26 mouse cellular contexts compared by ENCODE assay signal in the genomic region with DNA sequence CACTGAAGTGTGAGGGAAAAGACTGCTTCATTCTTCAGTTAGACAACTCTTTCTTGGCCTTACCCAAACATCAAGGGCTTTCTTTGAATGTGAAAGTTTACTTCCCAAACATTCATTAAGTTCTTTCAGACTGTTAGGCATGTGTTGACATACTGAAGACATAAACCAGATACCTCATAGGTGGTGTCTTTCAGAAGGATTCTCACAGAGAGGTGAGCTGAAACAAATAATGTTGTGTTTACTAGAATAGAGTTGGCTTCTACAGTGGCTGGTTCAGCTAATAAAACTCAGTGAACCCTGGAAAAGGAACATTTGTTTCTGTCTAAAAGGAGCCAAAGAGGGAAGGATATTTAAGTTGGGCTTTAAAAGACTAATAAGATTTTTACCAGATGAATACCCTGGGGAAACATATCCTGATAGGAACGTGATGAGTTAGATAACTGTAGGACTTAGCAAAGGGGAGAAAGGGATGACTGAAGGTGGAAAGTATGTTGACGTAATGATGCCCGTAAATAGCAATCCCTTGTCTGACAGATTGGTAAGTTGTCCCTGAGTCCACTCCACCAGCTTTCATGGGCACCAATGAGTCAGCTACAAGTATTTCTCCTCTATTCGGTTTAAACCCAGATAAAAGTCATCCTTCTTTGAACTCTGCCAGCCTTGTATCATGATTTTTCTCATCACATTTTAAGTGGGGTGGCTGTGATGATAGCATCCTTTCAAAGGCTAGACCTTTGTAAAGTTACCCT.
DNase-seq lines count a peak whose midpoint lies in the region; ATAC-seq and TF ChIP-seq lines count a peak whose summit lies in the region.
"Had no signal": no experiment of that assay in that cellular context is flagged by ENCODE, and none has a peak within 500 bp of the region (broad histone marks: within the 10 kb centered on the region; RNA-seq: fewer than 3 reads in every experiment).

No protein-coding gene starts in this region.

- no peak overlapping the region for H3K4me3 ChIP-seq in heart, embryonic 15.5 days
- no peak overlapping the region for H3K4me3 ChIP-seq in heart, embryonic 11.5 days (ENCODE audit: low read depth, low read length)
- no peak overlapping the region for H3K4me3 ChIP-seq in midbrain, embryonic 11.5 days (ENCODE audit: low read depth, low read length)
- no peak overlapping the region for H3K4me3 ChIP-seq in midbrain, postnatal 0 days (ENCODE audit: low read depth, low read length)
- H3K4me3 ChIP-seq in forebrain, embryonic 13.5 days = no peak overlapping the region
- H3K4me3 ChIP-seq: forebrain, embryonic 10.5 days; hindbrain, embryonic 13.5 days; limb, embryonic 10.5 days; liver, embryonic 15.5 days; lung, embryonic 15.5 days; megakaryocyte, embryonic 14.5 days; midbrain, embryonic 15.5 days had no signal

- peak; percentile 68 to 90 for DNase-seq in adrenal gland, adult (ENCODE audit: inconsistent age in 2 of 2, low spot score in 1 of 2)
- no peak for DNase-seq in adrenal gland, adult 18-20 months (ENCODE audit: low spot score in 2 of 2)
- DNase-seq in midbrain, embryonic 11.5 days (ENCODE audit: low spot score, missing footprints) = peak; percentile 8
- no peak for DNase-seq in midbrain, postnatal 0 days (ENCODE audit: low spot score)
- DNase-seq: cerebellum, adult 18-20 months; cerebellum, postnatal 14 days; gastrocnemius, postnatal 25 days; heart, adult 18-20 months; heart, postnatal 14 days; kidney, adult 18-20 months; liver; lung, postnatal 36 days; right cerebral cortex, adult 18-20 months; right cerebral cortex, postnatal 4 days; thymus, postnatal 36 days had no signal

- H3K36me3 ChIP-seq in heart, embryonic 15.5 days = no peaks in the 10 kb centered on the region
- no peaks in the 10 kb centered on the region for H3K36me3 ChIP-seq in heart, embryonic 11.5 days (ENCODE audit: control insufficient read depth, insufficient read depth, low read length)
- H3K36me3 ChIP-seq in midbrain, embryonic 11.5 days (ENCODE audit: control insufficient read depth, insufficient read depth, low read length) = no peaks in the 10 kb centered on the region
- no peaks in the 10 kb centered on the region for H3K36me3 ChIP-seq in midbrain, postnatal 0 days (ENCODE audit: insufficient read depth, low read length)
- H3K36me3 ChIP-seq in forebrain, embryonic 13.5 days (ENCODE audit: poor library complexity, severe bottlenecking) = no peaks in the 10 kb centered on the region
- H3K36me3 ChIP-seq: forebrain, embryonic 10.5 days; hindbrain, embryonic 13.5 days; limb, embryonic 10.5 days; liver, embryonic 15.5 days; lung, embryonic 15.5 days; midbrain, embryonic 15.5 days had no signal

- 45% methylated on average over 4 of the region's 4 CpGs for WGBS in heart, embryonic 15.5 days
- WGBS in heart, embryonic 11.5 days (ENCODE audit: insufficient replicate concordance) = 42% methylated on average over 4 of the region's 4 CpGs
- WGBS in midbrain, embryonic 11.5 days = 86% methylated on average over 4 of the region's 4 CpGs
- 93% methylated on average over 4 of the region's 4 CpGs for WGBS in midbrain, postnatal 0 days
- WGBS in forebrain, embryonic 13.5 days = 90% methylated on average over 4 of the region's 4 CpGs

- H3K27me3 ChIP-seq in heart, embryonic 15.5 days = no peaks in the 10 kb centered on the region
- no peaks in the 10 kb centered on the region for H3K27me3 ChIP-seq in heart, embryonic 11.5 days (ENCODE audit: control insufficient read depth, insufficient read depth, low read length)
- no peaks in the 10 kb centered on the region for H3K27me3 ChIP-seq in midbrain, embryonic 11.5 days (ENCODE audit: control insufficient read depth, insufficient read depth, low read length)
- H3K27me3 ChIP-seq in midbrain, postnatal 0 days (ENCODE audit: insufficient read depth, low read length) = no peaks in the 10 kb centered on the region
- H3K27me3 ChIP-seq in forebrain, embryonic 13.5 days = no peaks in the 10 kb centered on the region
- H3K27me3 ChIP-seq: hindbrain, embryonic 13.5 days; liver, embryonic 15.5 days; lung, embryonic 15.5 days; megakaryocyte, embryonic 14.5 days; midbrain, embryonic 15.5 days had no signal

- H3K9me3 ChIP-seq in heart, embryonic 15.5 days (replicated peaks) = no peaks in the 10 kb centered on the region
- no peaks in the 10 kb centered on the region for H3K9me3 ChIP-seq in heart, embryonic 11.5 days (replicated peaks; ENCODE audit: control insufficient read depth, low read length)
- no peaks in the 10 kb centered on the region for H3K9me3 ChIP-seq in midbrain, embryonic 11.5 days (ENCODE audit: control insufficient read depth, low read length)
- no peaks in the 10 kb centered on the region for H3K9me3 ChIP-seq in midbrain, postnatal 0 days (ENCODE audit: low read length)
- no peaks in the 10 kb centered on the region for H3K9me3 ChIP-seq in forebrain, embryonic 13.5 days (replicated peaks)
- H3K9me3 ChIP-seq: forebrain, embryonic 10.5 days; hindbrain, embryonic 13.5 days; limb, embryonic 10.5 days; liver, embryonic 15.5 days; lung, embryonic 15.5 days; megakaryocyte, embryonic 14.5 days; midbrain, embryonic 15.5 days had no signal

- H3K9ac ChIP-seq in heart, embryonic 15.5 days = no peak overlapping the region
- H3K9ac ChIP-seq in heart, embryonic 11.5 days (ENCODE audit: low read depth, low read length) = no peak overlapping the region
- no peak overlapping the region for H3K9ac ChIP-seq in midbrain, embryonic 11.5 days (ENCODE audit: low read length)
- no peak overlapping the region for H3K9ac ChIP-seq in midbrain, postnatal 0 days (replicated peaks; ENCODE audit: low read length, poor library complexity, severe bottlenecking)
- H3K9ac ChIP-seq in forebrain, embryonic 13.5 days = no peak overlapping the region
- H3K9ac ChIP-seq: hindbrain, embryonic 13.5 days; liver, embryonic 15.5 days; lung, embryonic 15.5 days; midbrain, embryonic 15.5 days had no signal

- no peak overlapping the region for H3K4me2 ChIP-seq in heart, embryonic 15.5 days
- H3K4me2 ChIP-seq in heart, embryonic 11.5 days = no peak overlapping the region
- no peak overlapping the region for H3K4me2 ChIP-seq in midbrain, embryonic 11.5 days
- H3K4me2 ChIP-seq in midbrain, postnatal 0 days (ENCODE audit: low read depth, low read length, poor library complexity, severe bottlenecking) = no peak overlapping the region
- H3K4me2 ChIP-seq in forebrain, embryonic 13.5 days = no peak overlapping the region
- H3K4me2 ChIP-seq: hindbrain, embryonic 13.5 days; liver, embryonic 15.5 days; lung, embryonic 15.5 days; midbrain, embryonic 15.5 days had no signal

- no peak for ATAC-seq in heart, embryonic 15.5 days (replicated peaks; ENCODE audit: insufficient number of reproducible peaks, insufficient read depth, low FRiP score, low read depth)
- ATAC-seq in heart, embryonic 11.5 days (replicated peaks; ENCODE audit: insufficient number of reproducible peaks, low FRiP score, low TSS enrichment) = no peak
- no peak for ATAC-seq in midbrain, embryonic 11.5 days (ENCODE audit: low FRiP score)
- no peak for ATAC-seq in midbrain, postnatal 0 days (ENCODE audit: low FRiP score)
- no peak for ATAC-seq in forebrain, embryonic 13.5 days
- ATAC-seq: CD4-positive, CD25-positive, alpha-beta regulatory T cell, adult 4 months; midbrain, embryonic 15.5 days had no signal

- H3K27ac ChIP-seq in heart, embryonic 15.5 days = 0 out of 2 replicates have a peak overlapping the region, but pooled peaks have one; percentile 19
- H3K27ac ChIP-seq in heart, embryonic 11.5 days (ENCODE audit: low read depth, low read length) = no peak overlapping the region
- H3K27ac ChIP-seq in midbrain, embryonic 11.5 days (ENCODE audit: low read depth, low read length) = no peak overlapping the region
- H3K27ac ChIP-seq in midbrain, postnatal 0 days (ENCODE audit: low read depth, low read length) = no peak overlapping the region
- no peak overlapping the region for H3K27ac ChIP-seq in forebrain, embryonic 13.5 days
- H3K27ac ChIP-seq: forebrain, embryonic 10.5 days; hindbrain, embryonic 13.5 days; limb, embryonic 10.5 days; liver, embryonic 15.5 days; lung, embryonic 15.5 days; midbrain, embryonic 15.5 days had no signal

- TF ChIP-seq CTCF in midbrain, postnatal 0 days (IDR thresholded peaks at IDR 0.05) = no peak

- H3K4me1 ChIP-seq in heart, embryonic 15.5 days (replicated peaks) = 0 out of 2 replicates have a peak, but pooled peaks cover 4% of the 10 kb centered on the region
- H3K4me1 ChIP-seq in heart, embryonic 11.5 days (ENCODE audit: control insufficient read depth, insufficient read depth, low read length) = no peaks in the 10 kb centered on the region
- no peaks in the 10 kb centered on the region for H3K4me1 ChIP-seq in midbrain, embryonic 11.5 days (ENCODE audit: control insufficient read depth, insufficient read depth, low read length)
- H3K4me1 ChIP-seq in midbrain, postnatal 0 days (ENCODE audit: insufficient read depth, low read length) = no peaks in the 10 kb centered on the region
- H3K4me1 ChIP-seq in forebrain, embryonic 13.5 days = no peaks in the 10 kb centered on the region
- H3K4me1 ChIP-seq: forebrain, embryonic 10.5 days; hindbrain, embryonic 13.5 days; limb, embryonic 10.5 days; liver, embryonic 15.5 days; midbrain, embryonic 15.5 days had no signal

Comparison
In these comparisons a context has a peak if more than half of its experiments do, and no peak if none do; other contexts are left out.
1. DNase-seq: peak in adrenal gland, adult (2 of 2) and midbrain, embryonic 11.5 days (single experiment); none in adrenal gland, adult 18-20 months (0 of 2) and midbrain, postnatal 0 days (single experiment).